Mouse (Mus musculus): ENCODE measurements at regions not wholly inside any gene's neighbourhood (a gene's known extent, or its start where the extent isn't known, plus 50 kb on each side); places are given as distances from the start of the nearest gene placed in this dataset.

- no peak for DNase-seq (ENCODE audit: low read depth, low spot score)
These were observed 175.3 kb upstream of the Cypt12 start for GRCm38 (mm10) chr3:17772886-17773285.

GRCm38 (mm10) chr3:17779152-17779551 is 169.1 kb upstream of the Cypt12 start:
- no peak for DNase-seq (ENCODE audit: low read depth, low spot score)

GRCm38 (mm10) chr3:17784076-17784475 is 164.1 kb upstream of the Cypt12 start:
- no peak for DNase-seq (ENCODE audit: low read depth, low spot score)

- DNase-seq (ENCODE audit: low read depth, low spot score), result no peak
These were observed 163.6 kb upstream of the Cypt12 start for GRCm38 (mm10) chr3:17784587-17784986.

- DNase-seq (ENCODE audit: low read depth, low spot score), result no peak
These were observed 162.8 kb upstream of the Cypt12 start for GRCm38 (mm10) chr3:17785106-17786022.

GRCm38 (mm10) chr3:17786023-17786720 is 162.0 kb upstream of the Cypt12 start:
- no peak for DNase-seq (ENCODE audit: low read depth, low spot score)

GRCm38 (mm10) chr3:17786721-17787442 is 161.3 kb upstream of the Cypt12 start:
- no peak for DNase-seq (ENCODE audit: low read depth, low spot score)

- DNase-seq (ENCODE audit: low read depth, low spot score), result no peak
These were observed 160.5 kb upstream of the Cypt12 start for GRCm38 (mm10) chr3:17787443-17788333.

- DNase-seq (ENCODE audit: low read depth, low spot score), result no peak
These were observed 159.9 kb upstream of the Cypt12 start for GRCm38 (mm10) chr3:17788334-17788720.

GRCm38 (mm10) chr3:17788778-17789299 is 159.4 kb upstream of the Cypt12 start:
- DNase-seq (ENCODE audit: low read depth, low spot score), result no peak

- no peak for DNase-seq (ENCODE audit: low read depth, low spot score)
These were observed 158.6 kb upstream of the Cypt12 start for GRCm38 (mm10) chr3:17789454-17790196.

- DNase-seq (ENCODE audit: low read depth, low spot score), result no peak
These were observed 157.9 kb upstream of the Cypt12 start for GRCm38 (mm10) chr3:17790331-17790730.

- no peak for DNase-seq (ENCODE audit: low read depth, low spot score)
These were observed 157.4 kb upstream of the Cypt12 start for GRCm38 (mm10) chr3:17790816-17791215.

- no peak for DNase-seq (ENCODE audit: low read depth, low spot score)
These were observed 156.6 kb upstream of the Cypt12 start for GRCm38 (mm10) chr3:17791381-17792320.

GRCm38 (mm10) chr3:17792537-17793039 is 155.6 kb upstream of the Cypt12 start:
- DNase-seq (ENCODE audit: low read depth, low spot score), result no peak

GRCm38 (mm10) chr3:17793646-17794250 is 154.5 kb upstream of the Cypt12 start:
- no peak for DNase-seq (ENCODE audit: low read depth, low spot score)

GRCm38 (mm10) chr3:17794251-17795061 is 153.8 kb upstream of the Cypt12 start:
- DNase-seq (ENCODE audit: low read depth, low spot score), result no peak

Data from A20 (cell line).